Mouse (Mus musculus) embryonic facial prominence, embryonic 11.5 days (tissue): ENCODE measurements around the gene Sox14. TPM values are rescaled to one million over a fixed set of nuclear protein-coding genes. Genes with fewer than 3 reads are reported as not detected.

ENCODE experiments used
- ATAC-seq: fragments of 200-750 bp; cut with Nextera tagmentation; replicated peaks from 2 replicates; pipeline ENCODE4 v1.8.0; 2017; ENCODE audit warnings: low read depth; ENCODE audit not compliant: insufficient number of reproducible peaks, low FRiP score, low TSS enrichment
- DNase-seq: peaks from one replicate; pipeline ENCODE4 v3.0.0-alpha.2; 2015; ENCODE audit warnings: low spot score
- H3K27ac ChIP-seq: fragments of 300-500 bp; sonication (generic); replicated peaks from 2 replicates; pipeline ENCODE4 v1.5.1; 2014; ENCODE audit warnings: mild to moderate bottlenecking, low read depth, low read length, control low read depth
- H3K27me3 ChIP-seq: fragments of 300-500 bp; sonication (generic); 2 replicates; pipeline ENCODE4 v1.6.1; 2014; ENCODE audit warnings: mild to moderate bottlenecking, low read length, moderate library complexity, mixed read lengths; ENCODE audit not compliant: control insufficient read depth, insufficient read depth
- H3K36me3 ChIP-seq: fragments of 300-500 bp; sonication (generic); replicated peaks from 2 replicates; pipeline ENCODE4 v1.6.1; 2014; ENCODE audit warnings: low read depth, mild to moderate bottlenecking, low read length, moderate library complexity, mixed read lengths; ENCODE audit not compliant: control insufficient read depth, insufficient read depth
- H3K4me1 ChIP-seq: fragments of 300-500 bp; sonication (generic); 2 replicates; pipeline ENCODE4 v1.6.1; 2014; ENCODE audit warnings: low read length, mixed read lengths; ENCODE audit not compliant: control insufficient read depth, insufficient read depth
- H3K4me2 ChIP-seq: fragments of 300-500 bp; sonication (generic); 2 replicates; pipeline ENCODE4 v1.6.1; 2014; ENCODE audit warnings: low read depth, mild to moderate bottlenecking, control low read depth, low read length, moderate library complexity
- H3K4me3 ChIP-seq: fragments of 300-500 bp; sonication (generic); 2 replicates; pipeline ENCODE4 v1.5.1; 2014; ENCODE audit warnings: low read depth, low read length, control low read depth
- H3K9ac ChIP-seq: fragments of 300-500 bp; sonication (generic); replicated peaks from 2 replicates; pipeline ENCODE4 v1.6.1; 2014; ENCODE audit warnings: mild to moderate bottlenecking, control low read depth, low read length
- H3K9me3 ChIP-seq: fragments of 300-500 bp; sonication (generic); replicated peaks from 2 replicates; pipeline ENCODE4 v1.6.1; 2016; ENCODE audit warnings: mild to moderate bottlenecking, low read length, inconsistent platforms, mixed read lengths; ENCODE audit not compliant: control insufficient read depth
- WGBS: fragments of 180-500 bp; shearing (Covaris S2); extraction: QIAGEN DNeasy Blood & Tissue Kit; methylation state at CpG from one replicate; pipeline ENCODE4 v1.1.7; 2014; 5-methylcytosine and 5-hydroxymethylcytosine counted together
- polyA plus RNA-seq: library from polyadenylated mRNA; unstranded; fragments of >200 nt; fragmentation: Nextera tagmentation; extraction: Ambion mirVana; gene quantifications from 2 replicates; pipeline ENCODE4 v1.2.1, GENCODE M21; 2014

Gene Sox14
- polyA plus RNA-seq, 1 experiment from 2014 or later = 2.1 TPM

DNA sequence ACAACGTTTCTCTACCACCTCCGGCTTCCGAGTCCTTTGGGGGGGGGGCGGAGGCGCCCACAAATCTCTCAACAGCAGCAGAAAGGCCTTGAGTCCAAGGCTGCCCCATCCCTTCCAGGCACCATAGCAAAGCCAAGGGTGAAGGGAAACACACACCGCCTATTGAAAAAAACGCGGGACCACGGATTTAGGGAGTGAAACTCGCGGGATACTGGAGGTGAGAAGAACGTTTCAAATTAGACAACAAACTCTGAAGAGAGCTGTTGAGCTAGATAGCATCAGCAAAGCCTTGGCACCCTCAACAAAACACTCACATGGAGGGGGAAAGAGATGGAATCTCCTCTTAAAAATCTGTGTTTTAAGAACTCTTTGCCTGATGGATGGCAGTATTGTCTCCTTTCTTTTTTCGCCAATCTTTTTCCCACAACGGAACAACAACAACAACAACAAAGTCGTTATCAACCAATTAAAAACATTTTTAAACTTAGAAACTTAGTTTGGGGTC is 2.8 kb downstream of the Sox14 start:
- H3K36me3 ChIP-seq = no peaks in the 10 kb centered on the region
- no peak overlapping the region for H3K9ac ChIP-seq
- H3K4me2 ChIP-seq = no peak overlapping the region
- WGBS = under 1% methylated on average over 15 of the region's 15 CpGs
- H3K4me1 ChIP-seq = peaks cover 9% of the 10 kb centered on the region
- peak; percentile 28 for DNase-seq
- H3K9me3 ChIP-seq = no peaks in the 10 kb centered on the region
- no peak overlapping the region for H3K27ac ChIP-seq
- no peak for ATAC-seq
- H3K27me3 ChIP-seq = peaks cover 92% of the 10 kb centered on the region
- no peak overlapping the region for H3K4me3 ChIP-seq

GRCm38 (mm10) chr9:99872204-99873115 is 3.5 kb downstream of the Sox14 start:
- H3K36me3 ChIP-seq = no peaks in the 10 kb centered on the region
- peak; percentile 43 for DNase-seq
- H3K4me1 ChIP-seq = peaks cover 9% of the 10 kb centered on the region
- under 1% methylated on average over 31 of the region's 31 CpGs for WGBS
- no peak overlapping the region for H3K9ac ChIP-seq
- H3K4me2 ChIP-seq = no peak overlapping the region
- no peak overlapping the region for H3K27ac ChIP-seq
- no peak overlapping the region; the same call in 1 of the 2 replicates for H3K4me3 ChIP-seq
- H3K27me3 ChIP-seq = peaks cover 85% of the 10 kb centered on the region
- H3K9me3 ChIP-seq = no peaks in the 10 kb centered on the region
- ATAC-seq = 0 out of 2 replicates have a peak, but pooled peaks have one; percentile 22

DNA sequence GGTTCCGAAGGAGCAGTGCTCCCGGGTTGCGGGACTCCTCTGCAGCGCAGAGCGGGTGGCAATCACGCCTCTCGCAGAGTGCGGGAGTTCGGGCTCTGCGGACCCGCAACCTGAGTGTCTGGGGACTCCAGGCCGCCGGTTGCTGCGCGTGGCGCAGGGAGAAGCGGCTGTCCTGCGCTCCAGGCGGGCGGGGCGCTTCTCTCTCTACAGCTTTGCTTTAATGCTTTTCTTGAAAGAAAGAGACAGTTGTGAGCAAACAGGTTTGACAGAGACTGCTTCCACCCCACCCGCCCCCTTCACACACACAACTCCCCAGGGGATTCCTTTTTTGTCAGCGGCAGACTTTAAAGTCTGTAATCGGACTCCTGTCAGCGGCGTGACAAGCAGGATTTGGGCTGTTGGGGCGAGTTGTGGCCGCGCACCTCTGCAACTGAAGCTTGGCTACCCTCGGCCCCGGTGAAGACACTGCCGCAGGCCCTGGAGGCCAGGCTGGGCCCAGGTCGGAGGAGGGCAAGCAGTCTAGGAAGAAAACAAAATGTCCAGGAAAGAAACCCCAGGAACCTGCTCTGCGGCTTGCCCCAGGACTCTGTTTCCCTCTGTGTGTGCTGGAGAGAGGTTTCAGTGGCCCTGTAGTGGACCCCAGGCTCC is 4.3 kb downstream of the Sox14 start:
- DNase-seq (peak; percentile 67), ATAC-seq (0 out of 2 replicates have a peak, but pooled peaks have one; percentile 24)
- no peaks in the 10 kb centered on the region for H3K36me3 ChIP-seq
- H3K9ac ChIP-seq = no peak overlapping the region
- no peak overlapping the region for H3K27ac ChIP-seq
- H3K4me1 ChIP-seq = peaks cover 9% of the 10 kb centered on the region
- H3K4me2 ChIP-seq = peak overlapping the region; percentile 33
- H3K4me3 ChIP-seq = peak overlapping the region; percentile 12; the same call in 1 of the 2 replicates
- H3K9me3 ChIP-seq = no peaks in the 10 kb centered on the region
- peaks cover 84% of the 10 kb centered on the region for H3K27me3 ChIP-seq
- WGBS = under 1% methylated on average over 34 of the region's 34 CpGs

- Histone ChIP-seq H3K27me3 (peaks cover 83% of the 10 kb centered on the region), H3K9ac (no peak overlapping the region), H3K4me2 (peak overlapping the region; percentile 33), H3K4me3 (no peak overlapping the region), H3K9me3 (no peaks in the 10 kb centered on the region), H3K27ac (no peak overlapping the region), H3K4me1 (peaks cover 9% of the 10 kb centered on the region), H3K36me3 (no peaks in the 10 kb centered on the region)
- no peak for ATAC-seq
- 2% methylated on average over 37 of the region's 37 CpGs for WGBS
- DNase-seq = peak; percentile 37
Measured at GRCm38 (mm10) chr9:99870780-99871555, 5.0 kb downstream of the Sox14 start.

GRCm38 (mm10) chr9:99869936-99870779 is 5.8 kb downstream of the Sox14 start:
- H3K27me3 ChIP-seq = peaks cover 75% of the 10 kb centered on the region
- no peaks in the 10 kb centered on the region for H3K36me3 ChIP-seq
- H3K27ac ChIP-seq = no peak overlapping the region
- no peak overlapping the region for H3K9ac ChIP-seq
- H3K4me2 ChIP-seq = peak overlapping the region; percentile 10; the same call in 1 of the 2 replicates
- H3K4me3 ChIP-seq = 0 out of 2 replicates have a peak overlapping the region, but pooled peaks have one; percentile 5
- ATAC-seq (no peak), DNase-seq (peak; percentile 31)
- under 1% methylated on average over 34 of the region's 34 CpGs for WGBS
- H3K9me3 ChIP-seq = no peaks in the 10 kb centered on the region
- peaks cover 9% of the 10 kb centered on the region for H3K4me1 ChIP-seq

GRCm38 (mm10) chr9:99869275-99869674 is 6.7 kb downstream of the Sox14 start:
- H3K27ac ChIP-seq = no peak overlapping the region
- H3K27me3 ChIP-seq = peaks cover 66% of the 10 kb centered on the region
- peaks cover 9% of the 10 kb centered on the region for H3K4me1 ChIP-seq
- no peaks in the 10 kb centered on the region for H3K9me3 ChIP-seq
- H3K9ac ChIP-seq = no peak overlapping the region
- WGBS = under 1% methylated on average over 29 of the region's 29 CpGs
- peak overlapping the region; percentile 21; the same call in 1 of the 2 replicates for H3K4me3 ChIP-seq
- ATAC-seq (no peak), DNase-seq (no peak)
- H3K4me2 ChIP-seq = peak overlapping the region; percentile 10
- no peaks in the 10 kb centered on the region for H3K36me3 ChIP-seq

GRCm38 (mm10) chr9:99868606-99869005 is 7.4 kb downstream of the Sox14 start:
- Histone ChIP-seq H3K27me3 (peaks cover 61% of the 10 kb centered on the region), H3K27ac (no peak overlapping the region), H3K4me2 (peak overlapping the region; percentile 13; the same call in 1 of the 2 replicates), H3K9me3 (no peaks in the 10 kb centered on the region), H3K9ac (peak overlapping the region; percentile 39; the same call in 1 of the 2 replicates), H3K4me3 (peak overlapping the region; percentile 21), H3K4me1 (peaks cover 9% of the 10 kb centered on the region), H3K36me3 (no peaks in the 10 kb centered on the region)
- DNase-seq (peak; percentile 66), ATAC-seq (no peak)
- under 1% methylated on average over 26 of the region's 26 CpGs for WGBS
